Mouse (Mus musculus) lung, postnatal 0 days (tissue): Measurements from ENCODE around the gene Olfr520. TPM values are rescaled to one million over a fixed set of nuclear protein-coding genes. Genes with fewer than 3 reads are reported as not detected.

ENCODE experiments used
- ATAC-seq: fragments of 200-750 bp; cut with Nextera tagmentation; 2 replicates; pipeline ENCODE4 v1.8.0; 2017; ENCODE audit warnings: moderate library complexity
- DNase-seq: peaks from one replicate; pipeline ENCODE4 v3.0.0-alpha.2; 2016; ENCODE audit warnings: low spot score
- H3K27ac ChIP-seq: fragments of 300-500 bp; sonication (generic); 2 replicates; pipeline ENCODE4 v1.5.1; 2014; ENCODE audit warnings: antibody characterized with exemption, mild to moderate bottlenecking, low read length, mixed read lengths
- H3K27me3 ChIP-seq: fragments of 300-500 bp; sonication (generic); replicated peaks from 2 replicates; pipeline ENCODE4 v1.6.1; 2014; ENCODE audit warnings: low read length, mixed read lengths; ENCODE audit not compliant: insufficient read depth
- H3K36me3 ChIP-seq: fragments of 300-500 bp; sonication (generic); 2 replicates; pipeline ENCODE4 v1.6.1; 2014; ENCODE audit warnings: low read length, mixed read lengths; ENCODE audit not compliant: insufficient read depth
- H3K4me1 ChIP-seq: fragments of 300-500 bp; sonication (generic); 2 replicates; pipeline ENCODE4 v1.6.1; 2014; ENCODE audit warnings: antibody characterized with exemption, low read depth, low read length, mixed read lengths; ENCODE audit not compliant: insufficient read depth
- H3K4me2 ChIP-seq: fragments of 300-500 bp; sonication (generic); replicated peaks from 2 replicates; pipeline ENCODE4 v1.6.1; 2014; ENCODE audit warnings: low read depth, mild to moderate bottlenecking, low read length, moderate library complexity, mixed read lengths
- H3K4me3 ChIP-seq: fragments of 300-500 bp; sonication (generic); 2 replicates; pipeline ENCODE4 v1.5.1; 2014; ENCODE audit warnings: low read depth, low read length
- H3K9ac ChIP-seq: fragments of 300-500 bp; sonication (generic); replicated peaks from 2 replicates; pipeline ENCODE4 v1.6.1; 2014; ENCODE audit warnings: low read depth, mild to moderate bottlenecking
- H3K9me3 ChIP-seq: fragments of 300-500 bp; sonication (generic); 2 replicates; pipeline ENCODE4 v1.6.1; 2016; ENCODE audit warnings: low read length, mixed read lengths
- CTCF ChIP-seq: IDR thresholded peaks from 2 replicates; pipeline ENCODE4 v1.5.1; 2016; ENCODE audit warnings: antibody characterized with exemption, mild to moderate bottlenecking
- EP300 ChIP-seq: IDR thresholded peaks from 2 replicates; pipeline ENCODE4 v1.6.1; 2016; ENCODE audit warnings: antibody characterized with exemption, mild to moderate bottlenecking, control low read depth
- WGBS: fragments of 180-500 bp; shearing (Covaris S2); extraction: QIAGEN DNeasy Blood & Tissue Kit; methylation state at CpG from one replicate; pipeline ENCODE4 v1.1.7; 2014; 5-methylcytosine and 5-hydroxymethylcytosine counted together
- polyA plus RNA-seq: library from polyadenylated mRNA; unstranded; fragments of >200 nt; fragmentation: Nextera tagmentation; extraction: Ambion mirVana; gene quantifications from 2 replicates; pipeline ENCODE4 v1.2.1, GENCODE M21; 2015

Olfr520 gene
- polyA plus RNA-seq, 1 experiment from 2014 or later: not detected

GRCm38 (mm10) chr7:99695471-99696057 lies 34.5 kb upstream of the Olfr520 start:
- no peaks in the 10 kb centered on the region for H3K36me3 ChIP-seq
- H3K4me2 ChIP-seq: no peak overlapping the region
- no peak overlapping the region for H3K4me3 ChIP-seq
- 83% methylated on average over 8 of the region's 8 CpGs for WGBS
- TF ChIP-seq EP300 (no peak), CTCF (no peak)
- no peaks in the 10 kb centered on the region for H3K9me3 ChIP-seq
- no peak for ATAC-seq
- DNase-seq: no peak
- H3K27me3 ChIP-seq: no peaks in the 10 kb centered on the region
- H3K27ac ChIP-seq: no peak overlapping the region
- H3K4me1 ChIP-seq: no peaks in the 10 kb centered on the region; the same call in 1 of the 2 replicates
- no peak overlapping the region for H3K9ac ChIP-seq

- TF ChIP-seq EP300 (no peak), CTCF (no peak)
- Histone ChIP-seq H3K27me3 (no peaks in the 10 kb centered on the region), H3K36me3 (no peaks in the 10 kb centered on the region), H3K4me3 (no peak overlapping the region), H3K4me1 (no peaks in the 10 kb centered on the region; the same call in 1 of the 2 replicates), H3K9me3 (no peaks in the 10 kb centered on the region), H3K9ac (no peak overlapping the region), H3K4me2 (no peak overlapping the region), H3K27ac (no peak overlapping the region)
- no peak for DNase-seq
- no peak for ATAC-seq
- 73% methylated on average over 3 of the region's 3 CpGs for WGBS
These were observed 31.5 kb upstream of the Olfr520 start for GRCm38 (mm10) chr7:99698576-99698975.

- H3K36me3 ChIP-seq: no peaks in the 10 kb centered on the region
- no peak overlapping the region; the same call in 1 of the 2 replicates for H3K27ac ChIP-seq
- H3K4me3 ChIP-seq: no peak overlapping the region
- TF ChIP-seq CTCF: no peak
- no peak for TF ChIP-seq EP300
- H3K4me2 ChIP-seq: no peak overlapping the region
- H3K27me3 ChIP-seq: no peaks in the 10 kb centered on the region
- DNase-seq (no peak), ATAC-seq (peak; percentile 50)
- no peaks in the 10 kb centered on the region for H3K9me3 ChIP-seq
- H3K4me1 ChIP-seq: no peaks in the 10 kb centered on the region; the same call in 1 of the 2 replicates
- 36% methylated on average over 3 of the region's 3 CpGs for WGBS
- no peak overlapping the region for H3K9ac ChIP-seq
These were observed 31.0 kb upstream of the Olfr520 start for GRCm38 (mm10) chr7:99699106-99699505.

GRCm38 (mm10) chr7:99699709-99700151 lies 30.3 kb upstream of the Olfr520 start:
- Histone ChIP-seq H3K27ac (no peak overlapping the region), H3K4me3 (no peak overlapping the region), H3K4me1 (no peaks in the 10 kb centered on the region; the same call in 1 of the 2 replicates), H3K36me3 (no peaks in the 10 kb centered on the region), H3K9ac (no peak overlapping the region), H3K4me2 (no peak overlapping the region), H3K27me3 (no peaks in the 10 kb centered on the region), H3K9me3 (no peaks in the 10 kb centered on the region)
- no peak for TF ChIP-seq EP300
- TF ChIP-seq CTCF: no peak
- peak; percentile 52 for DNase-seq
- 37% methylated on average over 3 of the region's 3 CpGs for WGBS
- ATAC-seq: peak; percentile 68

- Histone ChIP-seq H3K4me1 (no peaks in the 10 kb centered on the region; the same call in 1 of the 2 replicates), H3K9me3 (no peaks in the 10 kb centered on the region), H3K27me3 (no peaks in the 10 kb centered on the region), H3K36me3 (no peaks in the 10 kb centered on the region), H3K4me2 (no peak overlapping the region), H3K4me3 (no peak overlapping the region), H3K9ac (no peak overlapping the region), H3K27ac (no peak overlapping the region)
- DNase-seq: no peak
- ATAC-seq: no peak
- WGBS: 61% methylated on average over 4 of the region's 4 CpGs
- no peak for TF ChIP-seq EP300
- no peak for TF ChIP-seq CTCF
These were observed 29.4 kb upstream of the Olfr520 start for GRCm38 (mm10) chr7:99700641-99701040.

GRCm38 (mm10) chr7:99702201-99702600 lies 27.9 kb upstream of the Olfr520 start:
- Histone ChIP-seq H3K27ac (no peak overlapping the region), H3K4me2 (no peak overlapping the region), H3K27me3 (no peaks in the 10 kb centered on the region), H3K36me3 (no peaks in the 10 kb centered on the region), H3K9me3 (no peaks in the 10 kb centered on the region), H3K9ac (no peak overlapping the region), H3K4me1 (peaks cover under 1% of the 10 kb centered on the region; the same call in 1 of the 2 replicates), H3K4me3 (no peak overlapping the region)
- DNase-seq (no peak), ATAC-seq (no peak)
- 23% methylated on average over 6 of the region's 6 CpGs for WGBS
- no peak for TF ChIP-seq CTCF
- TF ChIP-seq EP300: no peak
